Mouse (Mus musculus): ENCODE results near the gene Tbc1d25.
A peak's percentile ranks its signal among the peaks of the same experiment; 100 is the strongest.

Tbc1d25 gene

DNA sequence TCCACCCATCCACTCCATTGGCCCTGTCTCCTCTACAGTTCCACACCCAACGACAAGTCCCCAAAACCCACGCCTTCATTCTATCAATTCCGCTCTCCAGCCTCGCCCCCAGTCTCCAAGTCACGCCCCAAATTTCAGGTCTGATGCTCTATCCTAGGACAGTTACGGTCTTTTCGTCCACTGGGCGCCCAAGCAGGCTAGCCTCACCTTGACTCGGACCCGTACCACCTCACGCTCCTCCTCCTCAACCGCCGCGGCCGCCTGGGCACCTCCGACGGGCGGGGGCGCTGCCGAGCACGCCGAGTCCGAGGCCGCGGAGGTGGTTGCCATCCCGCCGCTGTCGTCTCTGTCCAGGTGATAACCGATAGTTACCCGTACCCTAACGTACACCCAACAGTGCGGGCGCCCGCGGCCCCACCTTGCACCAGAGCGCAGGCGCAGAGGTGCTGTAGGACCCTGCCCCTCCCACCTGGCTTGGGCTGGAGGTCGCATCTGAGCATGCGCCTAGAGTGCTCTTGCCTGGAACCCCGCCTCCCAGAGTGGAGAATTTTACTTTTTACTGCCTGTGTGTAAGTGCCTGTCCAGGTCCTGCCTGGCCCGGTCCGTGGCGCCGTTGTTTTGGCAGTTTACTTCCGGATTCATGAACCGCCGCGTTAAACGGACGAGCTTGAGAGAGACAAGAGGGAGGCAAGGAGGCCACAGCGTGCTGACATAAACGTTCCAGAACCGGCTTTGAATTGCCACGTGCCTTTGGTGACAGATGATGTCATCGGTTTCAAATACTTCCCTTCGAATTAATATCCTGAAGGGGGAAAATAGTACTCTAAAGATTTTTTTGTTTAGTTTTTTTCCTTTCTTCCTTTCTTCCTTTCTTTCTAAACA is at the start of gene Tbc1d25:
Gene Tbc1d25 (minus strand): TSS at position 678 of the 882 bp plus-strand sequence.
- peak; percentile 83 for DNase-seq (ENCODE audit: low spot score)

DNA sequence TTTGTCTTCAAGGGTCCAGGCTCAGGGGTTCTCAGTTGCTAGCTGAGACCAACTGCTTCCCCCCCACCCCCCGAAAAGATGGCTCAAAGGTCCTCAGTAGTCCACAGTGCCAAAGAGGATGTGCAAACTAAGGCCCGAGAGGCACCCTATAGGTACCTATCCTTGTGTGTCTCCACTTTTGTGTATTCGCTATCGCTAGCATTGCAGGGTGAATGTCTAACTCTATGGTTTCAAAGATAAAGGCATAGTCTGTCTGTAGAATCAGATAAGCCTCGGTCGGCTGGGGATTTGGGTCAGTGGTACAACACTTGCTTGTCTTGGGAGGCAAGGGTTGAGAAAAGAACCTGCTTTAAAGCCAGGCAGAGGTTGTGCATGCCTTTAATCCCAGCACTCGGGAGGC is 47.5 kb upstream of the Tbc1d25 start:
- no peak for DNase-seq (ENCODE audit: low spot score)

- no peak for DNase-seq (ENCODE audit: low spot score)
Measured at GRCm38 (mm10) chrX:8222678-8223421, 46.9 kb upstream of the Tbc1d25 start.

GRCm38 (mm10) chrX:8222296-8222677 is 46.3 kb upstream of the Tbc1d25 start:
- no peak for DNase-seq (ENCODE audit: low spot score)

GRCm38 (mm10) chrX:8219651-8220050 is 43.7 kb upstream of the Tbc1d25 start:
- no peak for DNase-seq (ENCODE audit: low spot score)

- DNase-seq (ENCODE audit: low spot score) = no peak
Measured at GRCm38 (mm10) chrX:8218114-8218513, 42.1 kb upstream of the Tbc1d25 start.

GRCm38 (mm10) chrX:8217383-8217782 is 41.4 kb upstream of the Tbc1d25 start:
- DNase-seq (ENCODE audit: low spot score) = no peak

- no peak for DNase-seq (ENCODE audit: low spot score)
Measured at GRCm38 (mm10) chrX:8211490-8212207, 35.7 kb upstream of the Tbc1d25 start.

GRCm38 (mm10) chrX:8209720-8210119 is 33.7 kb upstream of the Tbc1d25 start:
- no peak for DNase-seq (ENCODE audit: low spot score)

DNA sequence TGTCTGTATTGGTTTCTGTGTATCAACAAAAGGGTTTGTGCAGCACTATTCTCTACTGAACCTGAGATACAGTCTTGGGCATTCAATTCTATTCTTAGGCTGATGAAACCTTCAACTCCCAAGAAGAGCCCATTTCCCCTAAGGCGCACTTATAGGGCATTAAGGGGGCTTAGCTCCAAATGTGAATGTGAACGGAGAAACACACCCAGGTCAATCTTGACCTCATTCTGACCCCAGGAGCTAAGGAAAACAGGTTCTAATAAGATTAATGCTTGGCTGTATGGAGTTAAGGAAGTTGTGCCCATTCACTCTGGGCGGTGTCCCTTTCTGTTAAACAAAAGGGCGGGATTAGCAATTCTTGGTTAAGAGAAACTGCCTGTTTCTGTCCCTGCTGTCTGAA is 31.2 kb upstream of the Tbc1d25 start:
- DNase-seq (ENCODE audit: low spot score) = no peak

GRCm38 (mm10) chrX:8206694-8207197 is 30.8 kb upstream of the Tbc1d25 start:
- DNase-seq (ENCODE audit: low spot score) = no peak

DNA sequence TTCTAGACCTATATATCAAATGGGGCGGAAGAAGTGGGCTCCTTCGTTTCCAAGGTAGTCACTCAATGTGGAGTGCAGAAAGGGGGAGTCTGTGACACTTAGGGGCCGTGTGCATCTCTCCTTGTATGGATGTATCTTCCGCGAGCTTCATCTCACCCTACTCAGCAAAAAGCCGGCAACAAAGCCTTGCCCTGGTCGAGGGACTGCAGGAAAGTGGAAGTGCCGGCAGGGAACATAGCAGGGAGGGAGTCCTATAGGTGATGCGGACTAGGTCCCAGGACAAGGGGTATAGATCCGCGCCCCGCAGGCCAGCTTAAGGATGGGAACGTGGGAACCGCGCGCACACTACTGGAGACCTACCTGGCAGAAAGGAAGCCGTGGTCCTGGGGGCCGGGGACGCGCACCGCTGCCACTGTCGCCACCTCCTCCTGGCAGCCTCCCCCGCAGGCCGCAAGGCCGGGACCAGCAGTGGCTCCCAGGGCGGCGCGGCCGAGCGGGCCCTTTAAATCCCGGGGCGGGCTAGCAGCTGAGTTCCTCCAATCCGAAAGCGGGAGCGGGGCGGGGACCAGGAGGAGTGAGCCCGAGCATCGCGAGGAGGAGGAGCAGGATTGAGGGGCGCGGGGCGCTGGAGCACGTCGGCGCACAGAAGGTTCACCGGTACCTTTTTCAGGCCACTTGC is 30.2 kb upstream of the Tbc1d25 start, which contains the start of gene Porcn:
Gene Porcn (minus strand): TSS at position 511 of the 679 bp plus-strand sequence.
- DNase-seq (ENCODE audit: low spot score) = peak; percentile 78

DNA sequence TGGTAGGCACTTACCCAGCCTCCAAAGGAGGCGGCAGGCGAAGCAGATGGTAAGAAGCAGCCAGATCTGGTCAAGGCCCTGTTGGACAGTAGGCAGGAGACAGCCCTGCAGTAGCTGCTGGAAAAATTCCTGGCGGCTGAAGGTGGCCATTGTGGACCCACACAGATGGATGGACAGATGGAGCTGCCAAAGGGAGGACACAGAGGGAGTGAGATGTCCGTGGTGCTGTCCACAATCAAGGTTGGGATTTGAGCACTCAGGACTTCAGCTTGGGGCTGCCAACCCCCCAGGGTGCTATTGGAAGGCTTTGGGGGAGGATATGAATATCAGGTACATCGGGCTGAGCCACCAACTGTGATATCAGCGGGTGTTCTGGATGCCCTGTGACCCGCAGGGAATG is 29.6 kb upstream of the Tbc1d25 start:
- no peak for DNase-seq (ENCODE audit: low spot score)

DNA sequence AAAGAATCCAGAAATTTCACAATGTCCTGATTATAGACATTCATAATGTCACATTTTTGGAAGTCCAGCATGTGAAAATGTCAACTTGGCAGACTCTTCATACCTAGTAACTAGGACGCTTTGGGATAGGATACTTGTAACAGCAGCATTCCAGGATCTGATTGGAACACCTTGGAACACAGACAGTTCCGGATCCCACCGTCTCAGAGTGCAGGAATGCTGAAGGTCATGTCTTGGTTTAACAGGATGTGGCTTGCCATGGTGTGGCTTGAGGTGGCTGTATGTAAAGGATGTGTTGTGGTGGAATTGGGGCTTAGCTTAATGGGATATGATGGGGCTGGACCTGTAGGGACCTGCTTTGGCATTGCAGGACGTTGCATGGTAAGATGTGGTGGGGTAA is 29.1 kb upstream of the Tbc1d25 start:
- no peak for DNase-seq (ENCODE audit: low spot score)

GRCm38 (mm10) chrX:8204076-8204475 is 28.1 kb upstream of the Tbc1d25 start:
- DNase-seq (ENCODE audit: low spot score) = no peak

GRCm38 (mm10) chrX:8203105-8203504 is 27.1 kb upstream of the Tbc1d25 start:
- no peak for DNase-seq (ENCODE audit: low spot score)

GRCm38 (mm10) chrX:8193419-8193723 is 17.4 kb upstream of the Tbc1d25 start, which contains the start of gene Ebp:
TSS of gene Ebp (minus strand) at chrX:8193512.
- no peak for DNase-seq (ENCODE audit: low spot score)

DNA sequence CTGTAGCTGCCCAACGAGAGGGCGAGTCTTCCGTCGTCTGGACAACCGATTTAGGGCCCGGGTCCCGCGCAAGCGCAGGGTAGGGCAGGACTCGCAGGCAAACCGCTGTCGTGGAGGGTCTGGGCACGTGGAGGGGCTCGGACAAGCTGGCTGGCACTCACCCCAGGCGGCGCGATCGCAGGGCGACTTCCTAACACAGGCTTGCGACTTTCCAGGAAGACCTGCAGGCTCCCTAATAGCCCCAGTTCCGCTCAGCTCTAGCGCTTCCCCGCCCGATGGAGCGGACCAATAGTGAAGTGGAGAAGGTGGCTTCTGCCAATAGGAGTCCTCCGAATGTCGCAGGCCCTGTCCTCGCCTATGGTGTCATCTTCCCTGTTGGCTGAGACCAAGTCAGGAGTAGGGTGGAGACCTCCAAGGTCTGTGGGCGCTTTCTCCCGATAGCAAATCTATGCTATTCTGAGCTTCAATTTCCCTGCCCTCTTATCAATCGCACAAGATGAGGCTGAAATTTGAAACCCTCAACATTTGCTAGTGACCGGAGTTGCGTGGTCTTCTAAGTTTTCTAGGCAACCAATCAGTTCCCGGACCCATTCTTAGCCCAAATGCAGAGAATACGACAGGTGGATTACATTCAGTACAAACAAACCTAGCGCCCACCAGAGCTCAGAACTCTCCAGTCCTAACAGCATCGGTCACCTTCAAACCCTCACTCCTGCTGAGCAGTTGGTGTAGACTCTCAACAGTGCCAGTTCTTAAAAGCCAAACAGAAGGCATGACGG is 16.8 kb upstream of the Tbc1d25 start:
- DNase-seq (ENCODE audit: low spot score) = peak; percentile 77

DNA sequence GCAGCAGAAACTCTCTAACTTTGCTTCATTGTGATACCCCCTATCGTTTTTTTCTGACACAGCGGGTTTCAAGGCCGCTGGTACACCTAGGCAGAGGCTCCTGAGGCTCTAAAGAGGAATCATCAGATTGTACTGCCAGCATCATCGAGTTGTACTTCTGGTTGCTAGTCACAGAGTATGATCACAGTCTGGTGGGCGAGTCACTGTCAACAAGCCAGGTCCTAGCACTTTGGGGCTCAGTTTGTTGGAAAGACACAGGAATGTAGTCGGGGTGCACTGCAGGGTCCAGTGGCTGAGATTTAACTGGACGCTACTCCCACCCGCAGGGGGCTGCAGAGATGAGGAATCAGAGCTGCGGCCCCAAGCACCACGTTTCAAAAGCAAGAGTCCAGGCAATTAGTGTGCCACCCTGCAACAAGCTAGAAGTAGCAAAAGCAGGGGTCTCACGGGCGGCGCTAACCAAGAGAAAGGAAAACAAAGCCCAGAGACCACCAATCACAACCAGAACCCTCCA is 16.2 kb upstream of the Tbc1d25 start:
- no peak for DNase-seq (ENCODE audit: low spot score)

DNA sequence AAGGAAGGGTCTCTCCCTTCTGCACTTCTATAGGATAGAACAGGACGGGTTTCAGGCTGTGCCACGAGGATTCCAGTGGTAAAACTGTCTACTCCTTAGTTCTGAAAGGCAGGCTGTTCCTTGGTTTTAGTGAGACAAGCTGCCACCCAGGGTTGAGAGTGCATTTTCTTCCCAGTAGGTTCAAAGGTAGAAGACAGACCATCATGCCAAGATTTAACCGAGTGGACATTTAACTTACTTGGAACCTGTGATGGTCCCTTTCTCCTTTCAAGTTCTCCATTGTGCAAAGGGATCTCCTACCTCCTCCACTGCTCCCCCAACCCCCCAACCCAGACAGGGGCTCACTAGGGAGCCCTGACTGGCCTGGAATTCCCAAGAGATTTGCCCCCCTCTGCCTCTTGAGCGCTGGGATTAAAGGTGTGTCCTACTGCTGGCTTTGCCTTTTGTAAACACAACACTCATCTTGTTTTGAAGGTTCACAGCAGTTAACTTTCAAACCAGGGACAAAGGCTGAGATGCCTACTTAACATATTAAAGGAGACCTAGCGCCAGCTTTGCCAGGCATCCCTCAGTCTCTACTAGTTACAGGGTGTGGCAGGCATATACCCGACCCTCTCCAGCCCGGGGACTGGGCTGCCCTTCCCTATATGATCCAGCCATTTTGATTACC is 7.0 kb upstream of the Tbc1d25 start:
- no peak for DNase-seq (ENCODE audit: low spot score)

All from ovary, adult 18-20 months (tissue).